Mouse (Mus musculus): ENCODE data around the gene Atg4d.

DNA sequence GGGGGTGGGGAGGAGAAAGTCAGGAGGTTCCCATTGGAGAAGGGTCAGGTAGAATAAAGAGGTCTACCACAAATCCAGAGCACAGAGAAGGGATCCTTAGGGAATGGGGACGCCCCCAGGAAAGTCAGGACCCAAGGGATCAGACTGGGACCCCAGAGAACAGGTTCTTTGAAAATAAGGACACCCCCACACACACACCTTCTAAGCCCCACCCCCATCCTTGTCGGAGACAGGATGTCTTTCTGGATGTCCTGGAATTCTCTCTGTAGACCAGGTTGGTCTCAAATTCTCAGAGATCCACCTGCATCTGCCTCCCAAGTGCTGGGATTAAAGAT, 24.2 kb downstream of the Atg4d start:
- TF ChIP-seq CTCF (IDR thresholded peaks at IDR 0.05; ENCODE audit: low read depth): no peak
- TF ChIP-seq EP300 (IDR thresholded peaks at IDR 0.05; ENCODE audit: low read depth): no peak

Data from liver, postnatal 0 days (tissue).